Mouse (Mus musculus) kidney, embryonic 15.5 days (tissue): ENCODE measurements around the gene Fam198b. TPM values are rescaled to one million over a fixed set of nuclear protein-coding genes. Genes with fewer than 3 reads are reported as not detected.

ENCODE experiments used
- ATAC-seq: fragments of 200-750 bp; cut with Nextera tagmentation; replicated peaks from 2 replicates; pipeline ENCODE4 v1.8.0; 2017; ENCODE audit warnings: moderate TSS enrichment; ENCODE audit not compliant: low FRiP score
- H3K27ac ChIP-seq: fragments of 300-500 bp; sonication (generic); 2 replicates; pipeline ENCODE4 v1.5.1; 2015; ENCODE audit warnings: mild to moderate bottlenecking, inconsistent platforms
- H3K27me3 ChIP-seq: fragments of 300-500 bp; sonication (generic); 2 replicates; pipeline ENCODE4 v1.6.1; 2015; ENCODE audit warnings: inconsistent platforms
- H3K36me3 ChIP-seq: fragments of 300-500 bp; sonication (generic); 2 replicates; pipeline ENCODE4 v1.6.1; 2015; ENCODE audit warnings: inconsistent platforms
- H3K4me1 ChIP-seq: fragments of 300-500 bp; sonication (generic); 2 replicates; pipeline ENCODE4 v1.6.1; 2015; ENCODE audit warnings: inconsistent platforms
- H3K4me2 ChIP-seq: fragments of 300-500 bp; sonication (generic); 2 replicates; pipeline ENCODE4 v1.6.1; 2015; ENCODE audit warnings: moderate library complexity, mild to moderate bottlenecking, inconsistent platforms
- H3K4me3 ChIP-seq: fragments of 300-500 bp; sonication (generic); replicated peaks from 2 replicates; pipeline ENCODE4 v1.5.1; 2015; ENCODE audit warnings: mild to moderate bottlenecking, inconsistent platforms
- H3K9ac ChIP-seq: fragments of 300-500 bp; sonication (generic); 2 replicates; pipeline ENCODE4 v1.6.1; 2015; ENCODE audit warnings: mild to moderate bottlenecking, inconsistent platforms
- H3K9me3 ChIP-seq: fragments of 300-500 bp; sonication (generic); replicated peaks from 2 replicates; pipeline ENCODE4 v1.6.1; 2016; ENCODE audit warnings: inconsistent platforms
- WGBS: fragments of 180-500 bp; shearing (Covaris S2); methylation state at CpG from one replicate; pipeline ENCODE4 v1.1.7; 2015; ENCODE audit warnings: mixed read lengths; 5-methylcytosine and 5-hydroxymethylcytosine counted together
- polyA plus RNA-seq: library from polyadenylated mRNA; unstranded; fragments of >200 nt; fragmentation: Nextera tagmentation; extraction: Ambion mirVana; gene quantifications from 2 replicates; pipeline ENCODE4 v1.2.1, GENCODE M21; 2015

Gene Fam198b
- polyA plus RNA-seq, 1 experiment from 2014 or later = 13.4 TPM

DNA sequence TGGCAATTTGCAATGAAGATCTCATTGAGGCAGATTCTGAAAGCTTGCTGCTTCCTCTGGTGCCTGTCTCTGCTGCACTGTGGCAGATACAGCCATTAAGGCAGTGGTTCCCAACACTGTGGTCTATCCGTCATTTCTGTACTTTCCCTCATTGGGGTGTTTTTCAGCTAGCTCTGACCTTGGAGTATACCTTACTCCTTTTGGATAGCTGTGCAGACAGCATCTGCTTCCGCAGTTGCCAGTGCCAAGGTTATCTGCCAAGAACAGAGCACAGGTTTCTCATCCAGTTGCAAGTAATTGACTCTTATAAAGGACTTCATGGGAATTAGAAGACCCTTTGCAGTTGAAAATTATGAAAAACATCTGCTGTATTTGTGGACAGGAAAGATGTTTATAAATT, 85.7 kb downstream of the Fam198b start:
- H3K4me3 ChIP-seq = no peak overlapping the region
- ATAC-seq = no peak
- no peaks in the 10 kb centered on the region for H3K9me3 ChIP-seq
- no peak overlapping the region for H3K9ac ChIP-seq
- H3K27ac ChIP-seq = no peak overlapping the region
- H3K4me1 ChIP-seq = 0 out of 2 replicates have a peak, but pooled peaks cover 3% of the 10 kb centered on the region
- WGBS = 83% methylated on average over 2 of the region's 2 CpGs
- no peaks in the 10 kb centered on the region for H3K27me3 ChIP-seq
- no peak overlapping the region for H3K4me2 ChIP-seq
- H3K36me3 ChIP-seq = no peaks in the 10 kb centered on the region

DNA sequence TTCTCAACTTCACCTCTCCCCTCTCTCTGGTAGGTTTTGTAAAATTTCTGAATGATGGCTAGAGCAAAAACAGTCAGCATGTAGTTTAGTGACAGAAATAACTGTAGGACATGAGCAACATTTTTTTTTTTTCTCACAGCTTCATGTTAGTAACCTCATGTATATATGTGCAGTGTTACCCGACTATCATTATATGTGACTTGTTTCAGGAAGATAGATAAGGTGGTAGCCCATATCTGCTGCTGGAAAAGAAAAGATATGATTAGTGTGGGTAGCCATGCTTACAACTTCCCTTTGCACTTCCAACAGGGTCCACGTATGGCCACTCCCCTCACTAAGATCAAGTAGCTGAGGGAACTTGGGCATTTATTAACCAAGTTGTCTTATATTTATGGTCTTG, 86.2 kb downstream of the Fam198b start:
- no peaks in the 10 kb centered on the region for H3K27me3 ChIP-seq
- no peaks in the 10 kb centered on the region for H3K9me3 ChIP-seq
- no peak overlapping the region for H3K4me3 ChIP-seq
- no peaks in the 10 kb centered on the region for H3K36me3 ChIP-seq
- no peak for ATAC-seq
- no peak overlapping the region for H3K9ac ChIP-seq
- WGBS = 61% methylated on average over 2 of the region's 2 CpGs
- no peak overlapping the region for H3K4me2 ChIP-seq
- H3K27ac ChIP-seq = no peak overlapping the region
- H3K4me1 ChIP-seq = 0 out of 2 replicates have a peak, but pooled peaks cover 3% of the 10 kb centered on the region

- Histone ChIP-seq H3K4me3 (no peak overlapping the region), H3K27ac (no peak overlapping the region), H3K36me3 (no peaks in the 10 kb centered on the region), H3K4me1 (0 out of 2 replicates have a peak, but pooled peaks cover 3% of the 10 kb centered on the region), H3K27me3 (no peaks in the 10 kb centered on the region), H3K9me3 (no peaks in the 10 kb centered on the region), H3K9ac (no peak overlapping the region), H3K4me2 (no peak overlapping the region)
- 80% methylated on average over 7 of the region's 7 CpGs for WGBS
- no peak for ATAC-seq
These were observed 87.2 kb downstream of the Fam198b start for GRCm38 (mm10) chr3:79971542-79971941.

GRCm38 (mm10) chr3:79976786-79977185, 92.5 kb downstream of the Fam198b start:
- no peak for ATAC-seq
- 58% methylated on average over 3 of the region's 3 CpGs for WGBS
- H3K9me3 ChIP-seq = no peaks in the 10 kb centered on the region
- no peak overlapping the region for H3K4me3 ChIP-seq
- no peak overlapping the region for H3K9ac ChIP-seq
- H3K27me3 ChIP-seq = no peaks in the 10 kb centered on the region
- H3K4me1 ChIP-seq = peaks cover 6% of the 10 kb centered on the region; the same call in 1 of the 2 replicates
- no peak overlapping the region for H3K27ac ChIP-seq
- H3K36me3 ChIP-seq = no peaks in the 10 kb centered on the region
- no peak overlapping the region for H3K4me2 ChIP-seq

GRCm38 (mm10) chr3:79977656-79978450, 93.5 kb downstream of the Fam198b start:
- no peak overlapping the region for H3K4me3 ChIP-seq
- ATAC-seq = 0 out of 2 replicates have a peak, but pooled peaks have one; percentile 66
- H3K4me1 ChIP-seq = peaks cover 6% of the 10 kb centered on the region; the same call in 1 of the 2 replicates
- H3K9me3 ChIP-seq = no peaks in the 10 kb centered on the region
- no peaks in the 10 kb centered on the region for H3K36me3 ChIP-seq
- no peaks in the 10 kb centered on the region for H3K27me3 ChIP-seq
- H3K4me2 ChIP-seq = no peak overlapping the region
- WGBS = 52% methylated on average over 11 of the region's 11 CpGs
- peak overlapping the region; percentile 79 for H3K27ac ChIP-seq
- H3K9ac ChIP-seq = no peak overlapping the region

GRCm38 (mm10) chr3:79980714-79981113, 96.4 kb downstream of the Fam198b start:
- ATAC-seq = no peak
- 88% methylated on average over 1 of the region's 1 CpGs for WGBS
- H3K36me3 ChIP-seq = no peaks in the 10 kb centered on the region
- no peak overlapping the region for H3K4me2 ChIP-seq
- H3K4me1 ChIP-seq = peaks cover 6% of the 10 kb centered on the region; the same call in 1 of the 2 replicates
- H3K9ac ChIP-seq = no peak overlapping the region
- H3K27ac ChIP-seq = no peak overlapping the region
- no peaks in the 10 kb centered on the region for H3K27me3 ChIP-seq
- H3K4me3 ChIP-seq = no peak overlapping the region
- H3K9me3 ChIP-seq = no peaks in the 10 kb centered on the region

DNA sequence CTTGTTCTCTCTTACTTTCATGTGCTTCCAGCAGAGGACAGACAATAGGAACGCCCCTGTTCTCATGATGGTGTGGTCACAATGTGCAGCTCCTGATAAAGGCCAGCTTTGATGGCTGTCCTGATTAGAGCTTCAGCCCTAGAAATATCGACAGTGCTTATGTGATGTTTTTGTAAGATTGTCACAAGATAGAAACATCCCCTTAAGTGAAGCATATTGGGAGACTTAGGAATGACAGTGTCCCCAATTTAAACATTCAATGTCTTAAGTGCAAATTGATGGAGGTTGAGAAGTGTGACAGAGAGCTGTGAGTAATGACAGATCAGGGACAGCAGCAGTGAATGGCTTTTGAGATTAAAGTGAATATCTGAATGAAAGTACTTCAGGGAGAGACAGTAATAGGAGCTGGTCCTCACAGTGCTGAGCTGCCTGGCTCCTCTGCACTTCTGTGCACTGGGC, 99.7 kb downstream of the Fam198b start:
- Histone ChIP-seq H3K27me3 (no peaks in the 10 kb centered on the region), H3K4me1 (no peaks in the 10 kb centered on the region; the same call in 1 of the 2 replicates), H3K4me3 (no peak overlapping the region), H3K36me3 (no peaks in the 10 kb centered on the region), H3K9me3 (no peaks in the 10 kb centered on the region), H3K27ac (no peak overlapping the region), H3K4me2 (no peak overlapping the region), H3K9ac (no peak overlapping the region)
- ATAC-seq = no peak
- 77% methylated on average over 2 of the region's 2 CpGs for WGBS

DNA sequence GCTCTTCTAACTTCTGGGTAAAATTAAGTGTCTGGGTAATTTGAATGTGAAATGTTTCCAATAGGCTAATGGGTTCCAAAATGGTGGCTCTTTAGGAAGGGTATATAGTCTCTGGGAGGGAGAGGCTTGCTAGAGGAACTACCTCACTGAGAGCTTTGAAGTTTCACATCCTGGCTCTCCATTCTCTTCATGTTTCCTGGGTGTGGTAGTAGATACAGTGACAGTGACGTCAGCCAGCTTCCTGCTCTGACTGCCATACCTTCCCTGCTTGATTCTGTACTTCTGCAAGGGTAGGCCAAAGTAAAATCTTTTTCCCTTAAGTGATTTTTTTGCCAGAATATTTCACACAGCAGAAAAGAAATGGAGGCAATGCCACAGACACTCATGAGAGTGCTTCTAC, 100.2 kb downstream of the Fam198b start:
- no peaks in the 10 kb centered on the region for H3K9me3 ChIP-seq
- H3K36me3 ChIP-seq = no peaks in the 10 kb centered on the region
- H3K4me2 ChIP-seq = no peak overlapping the region
- 38% methylated on average over 1 of the region's 1 CpGs for WGBS
- no peaks in the 10 kb centered on the region for H3K27me3 ChIP-seq
- 0 out of 2 replicates have a peak, but pooled peaks cover 4% of the 10 kb centered on the region for H3K4me1 ChIP-seq
- ATAC-seq = no peak
- no peak overlapping the region for H3K4me3 ChIP-seq
- H3K9ac ChIP-seq = no peak overlapping the region
- H3K27ac ChIP-seq = no peak overlapping the region

DNA sequence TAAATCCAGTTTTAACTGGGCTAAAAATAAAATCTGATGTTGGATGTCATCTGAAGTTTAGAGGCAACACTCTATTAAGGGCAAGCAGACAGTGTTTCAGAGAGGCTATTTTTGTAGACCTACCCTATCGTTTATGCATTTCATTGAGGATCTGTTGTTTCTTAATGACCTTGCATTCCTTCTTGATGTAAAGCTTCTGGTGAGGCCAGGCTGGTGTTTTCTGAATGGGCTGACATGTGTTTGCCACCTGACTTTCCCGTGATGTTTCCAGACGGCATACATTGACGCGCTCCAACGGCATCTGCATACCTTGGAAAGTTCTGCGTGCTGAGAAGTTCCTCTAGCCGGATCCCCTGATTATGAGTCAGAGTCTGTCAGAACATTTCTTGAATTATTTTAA, 104.9 kb downstream of the Fam198b start:
- Histone ChIP-seq H3K36me3 (no peaks in the 10 kb centered on the region), H3K27ac (no peak overlapping the region), H3K4me3 (no peak overlapping the region), H3K27me3 (no peaks in the 10 kb centered on the region), H3K4me2 (no peak overlapping the region), H3K9me3 (no peaks in the 10 kb centered on the region), H3K9ac (no peak overlapping the region), H3K4me1 (0 out of 2 replicates have a peak, but pooled peaks cover 13% of the 10 kb centered on the region)
- no peak for ATAC-seq
- WGBS = 60% methylated on average over 8 of the region's 8 CpGs

DNA sequence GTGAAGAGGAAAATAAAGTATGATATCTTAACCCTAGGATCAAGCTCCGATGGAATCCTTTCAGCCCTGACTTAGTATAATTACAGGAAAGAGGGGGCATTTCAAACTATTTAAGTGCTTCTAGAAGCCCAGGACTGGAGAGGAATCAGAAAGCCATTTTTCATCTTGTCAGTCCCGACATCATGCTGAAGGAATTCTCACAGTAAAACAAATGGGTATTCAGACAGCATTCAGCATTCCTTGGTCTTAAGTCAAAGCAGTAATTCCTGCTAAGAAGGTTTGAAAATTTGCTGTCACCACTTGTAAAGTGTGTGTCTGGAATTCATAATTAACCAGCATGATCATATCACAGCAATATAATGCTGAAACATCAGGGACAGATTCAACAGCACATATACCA, 105.6 kb downstream of the Fam198b start:
- Histone ChIP-seq H3K9me3 (no peaks in the 10 kb centered on the region), H3K36me3 (no peaks in the 10 kb centered on the region), H3K4me2 (no peak overlapping the region), H3K27me3 (no peaks in the 10 kb centered on the region), H3K4me3 (no peak overlapping the region), H3K27ac (no peak overlapping the region), H3K9ac (no peak overlapping the region), H3K4me1 (0 out of 2 replicates have a peak, but pooled peaks cover 14% of the 10 kb centered on the region)
- WGBS = 33% methylated on average over 2 of the region's 2 CpGs
- no peak for ATAC-seq

DNA sequence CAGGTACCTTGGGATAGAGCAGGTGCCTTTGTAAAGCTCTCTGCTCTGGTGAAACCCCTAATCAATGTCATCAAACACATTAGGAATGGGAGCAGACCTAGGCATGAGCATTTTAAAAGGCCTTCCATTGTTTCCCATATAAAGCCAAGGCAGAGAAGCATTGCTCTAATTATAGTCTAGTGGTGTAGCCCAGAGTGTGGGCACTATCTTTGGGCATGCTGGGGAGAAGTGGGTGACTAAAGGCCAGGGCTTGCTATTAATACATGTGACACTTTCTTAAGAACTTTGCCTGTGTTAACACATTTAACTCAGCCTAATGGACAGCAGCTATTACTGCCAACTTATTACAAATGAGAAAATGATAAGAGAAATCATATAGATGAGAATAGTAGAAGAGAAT, 106.1 kb downstream of the Fam198b start:
- no peak overlapping the region for H3K4me2 ChIP-seq
- no peak overlapping the region for H3K9ac ChIP-seq
- H3K36me3 ChIP-seq = no peaks in the 10 kb centered on the region
- H3K27ac ChIP-seq = no peak overlapping the region
- H3K4me1 ChIP-seq = 0 out of 2 replicates have a peak, but pooled peaks cover 14% of the 10 kb centered on the region
- ATAC-seq = no peak
- no peaks in the 10 kb centered on the region for H3K27me3 ChIP-seq
- H3K4me3 ChIP-seq = no peak overlapping the region
- no peaks in the 10 kb centered on the region for H3K9me3 ChIP-seq

DNA sequence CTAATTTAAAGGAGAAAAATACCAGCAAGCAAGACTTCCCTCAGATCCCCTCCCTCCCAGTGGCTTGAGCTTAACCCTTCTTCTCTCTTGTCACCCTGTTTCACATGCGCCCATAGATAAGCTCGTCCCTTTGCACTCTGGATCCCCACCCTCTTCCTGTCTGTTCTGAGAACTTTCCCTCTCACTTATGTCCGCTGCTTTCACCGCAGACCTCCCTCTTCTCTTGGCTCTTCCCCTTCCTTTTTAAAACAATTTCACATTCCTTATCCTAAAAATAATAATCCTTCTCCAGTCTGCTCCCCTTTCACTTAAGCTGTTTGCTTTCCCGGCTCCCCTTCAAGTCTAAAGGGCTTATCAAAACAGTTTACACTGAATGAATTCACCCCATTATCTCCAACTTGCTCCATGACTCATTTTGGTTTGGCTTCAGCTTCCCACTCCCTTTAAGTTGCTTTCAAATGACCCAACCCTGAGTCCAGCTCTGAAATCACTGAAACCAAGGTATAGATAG, 109.8 kb downstream of the Fam198b start:
- Histone ChIP-seq H3K4me2 (0 out of 2 replicates have a peak overlapping the region, but pooled peaks have one; percentile 0), H3K9ac (no peak overlapping the region), H3K9me3 (no peaks in the 10 kb centered on the region), H3K27me3 (no peaks in the 10 kb centered on the region), H3K4me1 (0 out of 2 replicates have a peak, but pooled peaks cover 17% of the 10 kb centered on the region), H3K36me3 (no peaks in the 10 kb centered on the region), H3K27ac (peak overlapping the region; percentile 38), H3K4me3 (no peak overlapping the region)
- WGBS = 45% methylated on average over 5 of the region's 5 CpGs
- peak; percentile 81 for ATAC-seq
